Mouse (Mus musculus) heart, adult 2 months (tissue): ENCODE measurements at regions not wholly inside any gene's neighbourhood (a gene's known extent, or its start where the extent isn't known, plus 50 kb on each side); places are given as distances from the start of the nearest gene placed in this dataset.

Source experiments
- CTCF ChIP-seq: fragments of 200-600 bp; IDR thresholded peaks from 2 replicates; pipeline ENCODE4 v1.8.1; 2022; ENCODE audit warnings: antibody characterized with exemption, mild to moderate bottlenecking, moderate library complexity
- POLR2A ChIP-seq: fragments of 200-500 bp; IDR thresholded peaks from 2 replicates; pipeline ENCODE4 v1.6.1; 2011; ENCODE audit warnings: mild to moderate bottlenecking, low read depth, low read length, control low read depth; ENCODE audit not compliant: insufficient read depth

DNA sequence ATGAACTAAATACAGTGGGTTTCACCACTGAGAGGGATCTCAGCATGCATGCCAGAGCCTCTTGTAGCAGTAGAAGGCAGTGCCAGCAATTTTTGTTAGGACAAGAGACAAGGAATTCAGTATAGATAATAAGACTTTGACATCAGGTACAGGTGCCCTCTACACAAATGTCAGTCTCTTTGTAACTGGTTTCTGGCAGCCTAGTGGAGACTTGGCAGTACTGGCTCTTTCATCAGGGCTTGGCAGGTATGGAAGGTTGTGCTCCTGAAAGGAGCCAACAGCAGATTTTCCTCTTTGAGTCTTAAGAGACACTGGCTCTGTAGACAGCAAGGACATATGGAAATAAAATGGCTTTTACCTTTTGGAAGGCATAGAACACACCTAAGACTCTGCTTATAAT lies 384.5 kb upstream of the Mtpn start:
- TF ChIP-seq CTCF (peak; percentile 33), POLR2A (no peak)
